Mouse (Mus musculus) C2C12 (cell line): ENCODE data around the gene Rpl9-ps6.

Experiments
- CEBPB ChIP-seq: IDR thresholded peaks from one replicate; pipeline ENCODE4 v1.6.1; 2011; ENCODE audit warnings: low read depth, mild to moderate bottlenecking, control low read depth, moderate library complexity
- CTCF ChIP-seq: IDR thresholded peaks from one replicate; pipeline ENCODE4 v1.5.1; 2011; ENCODE audit not compliant: control insufficient read depth, insufficient read depth, insufficient read length
- MYOG ChIP-seq: IDR thresholded peaks from one replicate; pipeline ENCODE4 v1.6.1; 2011; ENCODE audit not compliant: control insufficient read depth, insufficient read length; ENCODE audit errors: extremely low read depth

- TF ChIP-seq CTCF (no peak), MYOG (no peak), CEBPB (no peak)
These were observed 46.1 kb upstream of the Rpl9-ps6 start for GRCm38 (mm10) chr19:32512518-32512917.
